Mouse (Mus musculus) liver, adult 2 months (tissue): ENCODE data around the gene H2-Q10.

ENCODE experiments used
- CTCF ChIP-seq: fragments of 200-500 bp; IDR thresholded peaks from 2 replicates; pipeline ENCODE4 v1.5.1; 2011; ENCODE audit warnings: low read depth, low read length, control low read depth
- POLR2A ChIP-seq: fragments of 200-500 bp; IDR thresholded peaks from 2 replicates; pipeline ENCODE4 v1.6.1; 2011; ENCODE audit warnings: low read length, control low read depth; ENCODE audit not compliant: insufficient read depth; ENCODE audit errors: extremely low read depth

DNA sequence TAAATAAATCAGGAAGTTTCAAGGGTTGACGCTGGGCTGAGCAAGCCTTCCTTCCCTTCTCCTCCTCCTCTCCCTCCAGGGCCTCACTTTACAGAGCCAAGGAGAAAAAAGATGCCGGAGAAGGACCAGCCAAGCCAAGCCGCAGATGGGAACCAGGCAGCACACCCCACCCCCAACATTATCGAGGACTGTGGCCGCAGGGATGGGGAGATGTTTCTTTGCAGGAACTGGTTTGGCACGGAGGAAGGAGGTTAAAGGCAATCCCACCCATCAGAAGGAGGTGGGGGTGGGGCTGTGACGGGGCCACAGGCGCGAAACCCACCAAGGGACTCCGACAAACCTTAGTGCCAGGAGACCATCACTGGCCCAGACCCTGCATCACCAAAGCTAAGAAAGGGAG, 16.8 kb downstream of the H2-Q10 start:
- TF ChIP-seq CTCF (no peak), POLR2A (no peak)
